Mouse (Mus musculus) midbrain, postnatal 0 days (tissue): ENCODE results near the gene Lhfpl2. TPM values are rescaled to one million over a fixed set of nuclear protein-coding genes. Genes with fewer than 3 reads are reported as not detected.

ENCODE experiments used
- ATAC-seq: fragments of 200-750 bp; cut with Nextera tagmentation; 2 replicates; pipeline ENCODE4 v1.8.0; 2017; ENCODE audit warnings: moderate number of reproducible peaks, mild to moderate bottlenecking, moderate TSS enrichment, moderate library complexity; ENCODE audit not compliant: low FRiP score
- DNase-seq: peaks from one replicate; pipeline ENCODE4 v3.0.0-alpha.2; 2015; ENCODE audit warnings: low spot score
- H3K27ac ChIP-seq: fragments of 300-500 bp; sonication (generic); 2 replicates; pipeline ENCODE4 v1.5.1; 2014; ENCODE audit warnings: low read depth, mild to moderate bottlenecking, low read length, mixed read lengths
- H3K27me3 ChIP-seq: fragments of 300-500 bp; sonication (generic); 2 replicates; pipeline ENCODE4 v1.6.1; 2014; ENCODE audit warnings: low read length, control low read depth, mixed read lengths; ENCODE audit not compliant: insufficient read depth
- H3K36me3 ChIP-seq: fragments of 300-500 bp; sonication (generic); 2 replicates; pipeline ENCODE4 v1.6.1; 2014; ENCODE audit warnings: low read length, control low read depth, mixed read lengths; ENCODE audit not compliant: insufficient read depth
- H3K4me1 ChIP-seq: fragments of 300-500 bp; sonication (generic); 2 replicates; pipeline ENCODE4 v1.6.1; 2014; ENCODE audit warnings: mild to moderate bottlenecking, control low read depth, antibody characterized with exemption, low read length, mixed read lengths; ENCODE audit not compliant: insufficient read depth
- H3K4me2 ChIP-seq: fragments of 300-500 bp; sonication (generic); 2 replicates; pipeline ENCODE4 v1.6.1; 2014; ENCODE audit warnings: low read depth, mild to moderate bottlenecking, low read length, mixed read lengths; ENCODE audit not compliant: poor library complexity, severe bottlenecking
- H3K4me3 ChIP-seq: fragments of 300-500 bp; sonication (generic); 2 replicates; pipeline ENCODE4 v1.5.1; 2014; ENCODE audit warnings: low read depth, mild to moderate bottlenecking, low read length, moderate library complexity
- H3K9ac ChIP-seq: fragments of 300-500 bp; sonication (generic); replicated peaks from 2 replicates; pipeline ENCODE4 v1.6.1; 2014; ENCODE audit warnings: mild to moderate bottlenecking, low read length, moderate library complexity, mixed read lengths; ENCODE audit not compliant: poor library complexity, severe bottlenecking
- H3K9me3 ChIP-seq: fragments of 300-500 bp; sonication (generic); 2 replicates; pipeline ENCODE4 v1.6.1; 2016; ENCODE audit warnings: low read length, control low read depth
- CTCF ChIP-seq: IDR thresholded peaks from 2 replicates; pipeline ENCODE4 v1.5.1; 2016; ENCODE audit warnings: antibody characterized with exemption, mild to moderate bottlenecking
- WGBS: fragments of 180-500 bp; shearing (Covaris S2); extraction: QIAGEN DNeasy Blood & Tissue Kit; methylation state at CpG from one replicate; pipeline ENCODE4 v1.1.7; 2014; 5-methylcytosine and 5-hydroxymethylcytosine counted together
- polyA plus RNA-seq: library from polyadenylated mRNA; unstranded; fragments of >200 nt; fragmentation: Nextera tagmentation; extraction: Ambion mirVana; gene quantifications from 2 replicates; pipeline ENCODE4 v1.2.1, GENCODE M21; 2015
- total RNA-seq: library from RNA; depleted of rRNA; stranded (reverse); fragments of >200 nt; gene quantifications from 2 replicates; pipeline ENCODE4 v1.2.3, GENCODE M21; 2014

Lhfpl2 gene
- total and polyA plus RNA-seq, 2 experiments from 2014 or later = 10.7 to 23.9 TPM

GRCm38 (mm10) chr13:94183372-94184021 lies 125.9 kb downstream of the Lhfpl2 start:
- H3K4me2 ChIP-seq = no peak overlapping the region
- ATAC-seq (no peak), DNase-seq (no peak)
- WGBS = 82% methylated on average over 8 of the region's 8 CpGs
- H3K9ac ChIP-seq = no peak overlapping the region
- no peaks in the 10 kb centered on the region for H3K36me3 ChIP-seq
- H3K27ac ChIP-seq = no peak overlapping the region
- H3K27me3 ChIP-seq = no peaks in the 10 kb centered on the region
- no peaks in the 10 kb centered on the region for H3K4me1 ChIP-seq
- no peak for TF ChIP-seq CTCF
- H3K4me3 ChIP-seq = no peak overlapping the region
- no peaks in the 10 kb centered on the region for H3K9me3 ChIP-seq

GRCm38 (mm10) chr13:94184726-94185456 lies 127.3 kb downstream of the Lhfpl2 start:
- Histone ChIP-seq H3K36me3 (no peaks in the 10 kb centered on the region), H3K4me2 (no peak overlapping the region), H3K9ac (no peak overlapping the region), H3K4me1 (no peaks in the 10 kb centered on the region), H3K9me3 (no peaks in the 10 kb centered on the region), H3K27me3 (no peaks in the 10 kb centered on the region), H3K27ac (no peak overlapping the region), H3K4me3 (no peak overlapping the region)
- DNase-seq = no peak
- WGBS = 88% methylated on average over 10 of the region's 10 CpGs
- no peak for ATAC-seq
- no peak for TF ChIP-seq CTCF

- no peak overlapping the region for H3K4me2 ChIP-seq
- ATAC-seq (no peak), DNase-seq (no peak)
- H3K9ac ChIP-seq = no peak overlapping the region
- no peak overlapping the region for H3K4me3 ChIP-seq
- 85% methylated on average over 5 of the region's 6 CpGs for WGBS
- no peaks in the 10 kb centered on the region for H3K36me3 ChIP-seq
- TF ChIP-seq CTCF = no peak
- H3K27me3 ChIP-seq = no peaks in the 10 kb centered on the region
- H3K9me3 ChIP-seq = no peaks in the 10 kb centered on the region
- H3K4me1 ChIP-seq = no peaks in the 10 kb centered on the region
- H3K27ac ChIP-seq = no peak overlapping the region
Measured at GRCm38 (mm10) chr13:94185631-94186030, 128.0 kb downstream of the Lhfpl2 start.

- Histone ChIP-seq H3K9ac (no peak overlapping the region), H3K4me1 (no peaks in the 10 kb centered on the region), H3K27me3 (no peaks in the 10 kb centered on the region), H3K9me3 (no peaks in the 10 kb centered on the region), H3K27ac (no peak overlapping the region), H3K36me3 (no peaks in the 10 kb centered on the region), H3K4me2 (no peak overlapping the region), H3K4me3 (no peak overlapping the region)
- ATAC-seq (no peak), DNase-seq (peak; percentile 60)
- 19% methylated on average over 10 of the region's 10 CpGs for WGBS
- no peak for TF ChIP-seq CTCF
Measured at GRCm38 (mm10) chr13:94188200-94189086, 130.8 kb downstream of the Lhfpl2 start.

GRCm38 (mm10) chr13:94190386-94190785 lies 132.8 kb downstream of the Lhfpl2 start:
- H3K27me3 ChIP-seq = no peaks in the 10 kb centered on the region
- DNase-seq (no peak), ATAC-seq (no peak)
- TF ChIP-seq CTCF = no peak
- no peak overlapping the region for H3K4me2 ChIP-seq
- no peak overlapping the region for H3K27ac ChIP-seq
- H3K4me3 ChIP-seq = no peak overlapping the region
- no peaks in the 10 kb centered on the region for H3K9me3 ChIP-seq
- H3K4me1 ChIP-seq = no peaks in the 10 kb centered on the region
- 93% methylated on average over 1 of the region's 1 CpGs for WGBS
- H3K9ac ChIP-seq = no peak overlapping the region
- H3K36me3 ChIP-seq = no peaks in the 10 kb centered on the region
